ENCODE assay signal across 9 mouse cellular contexts in genomic region chr7:35252041-35252558, GRCm38 (mm10). TPM values are rescaled to one million over a fixed set of nuclear protein-coding genes. Genes with fewer than 3 reads are reported as not detected.
A peak's percentile ranks its signal among the peaks of the same experiment; 100 is the strongest.
DNase-seq lines count a peak whose midpoint lies in the region; ATAC-seq and TF ChIP-seq lines count a peak whose summit lies in the region.
"Had no signal": no experiment of that assay in that cellular context is flagged by ENCODE, and none has a peak within 500 bp of the region (broad histone marks: within the 10 kb centered on the region; RNA-seq: fewer than 3 reads in every experiment).

No protein-coding gene starts in this region.

- H3K27me3 ChIP-seq in kidney, adult 2 months (replicated peaks; ENCODE audit: control insufficient read depth, insufficient read depth, low read length) = no peaks in the 10 kb centered on the region
- no peaks in the 10 kb centered on the region for H3K27me3 ChIP-seq in liver, embryonic 15.5 days
- H3K27me3 ChIP-seq in neural tube, embryonic 15.5 days (replicated peaks) = no peaks in the 10 kb centered on the region

- H3K4me2 ChIP-seq in liver, embryonic 15.5 days = peak overlapping the region; percentile 29
- H3K4me2 ChIP-seq in neural tube, embryonic 15.5 days = peak overlapping the region; percentile 54

- peak; percentile 52 for TF ChIP-seq CTCF in kidney, adult 2 months (conservative IDR thresholded peaks at IDR 0.05; ENCODE audit: insufficient read depth, insufficient read length, low read depth, low read length)

- no peak overlapping the region for H3K4me3 ChIP-seq in kidney, adult 2 months (ENCODE audit: insufficient read depth, low read depth, low read length)
- no peak overlapping the region for H3K4me3 ChIP-seq in liver, embryonic 15.5 days (replicated peaks)
- peak overlapping the region; percentile 26 for H3K4me3 ChIP-seq in neural tube, embryonic 15.5 days (replicated peaks)

- no peaks in the 10 kb centered on the region for H3K4me1 ChIP-seq in kidney, adult 2 months (ENCODE audit: control insufficient read depth, insufficient read depth, low read length)
- no peaks in the 10 kb centered on the region for H3K4me1 ChIP-seq in liver, embryonic 15.5 days (replicated peaks)
- peaks cover 6% of the 10 kb centered on the region for H3K4me1 ChIP-seq in neural tube, embryonic 15.5 days

- no peaks in the 10 kb centered on the region for H3K36me3 ChIP-seq in kidney, adult 2 months (ENCODE audit: control insufficient read depth, insufficient read depth, low read length)
- H3K36me3 ChIP-seq in liver, embryonic 15.5 days (replicated peaks) = no peaks in the 10 kb centered on the region
- no peaks in the 10 kb centered on the region for H3K36me3 ChIP-seq in neural tube, embryonic 15.5 days
- H3K36me3 ChIP-seq: G1E had no signal

- TF ChIP-seq POLR2A in kidney, adult 2 months (IDR thresholded peaks at IDR 0.05; ENCODE audit: low read depth, low read length) = no peak

- WGBS in kidney, adult 2 months = 8% methylated on average over 13 of the region's 13 CpGs
- 10% methylated on average over 13 of the region's 13 CpGs for WGBS in liver, embryonic 15.5 days (ENCODE audit: insufficient replicate concordance)
- 2% methylated on average over 12 of the region's 13 CpGs for WGBS in neural tube, embryonic 15.5 days

- ATAC-seq in granulocyte monocyte progenitor cell, adult 5-6 weeks (replicated peaks; ENCODE audit: poor library complexity, severe bottlenecking) = peak; percentile 66
- ATAC-seq in liver, embryonic 15.5 days (ENCODE audit: insufficient read depth) = no peak
- peak; percentile 81 for ATAC-seq in neural tube, embryonic 15.5 days (ENCODE audit: low FRiP score)

- H3K27ac ChIP-seq in kidney, adult 2 months (ENCODE audit: insufficient read depth, low read depth, low read length) = no peak overlapping the region
- H3K27ac ChIP-seq in liver, embryonic 15.5 days (replicated peaks) = no peak overlapping the region
- H3K27ac ChIP-seq in neural tube, embryonic 15.5 days (replicated peaks) = 0 out of 2 replicates have a peak overlapping the region, but pooled peaks have one; percentile 41

- no peaks in the 10 kb centered on the region for H3K9me3 ChIP-seq in liver, embryonic 15.5 days (replicated peaks)
- H3K9me3 ChIP-seq in neural tube, embryonic 15.5 days (replicated peaks) = no peaks in the 10 kb centered on the region
- H3K9me3 ChIP-seq: G1E had no signal

- DNase-seq in layer of hippocampus, adult 11-12 months (ENCODE audit: low spot score) = peak; percentile 39
- no peak for DNase-seq in layer of hippocampus, adult 9-11 months
- DNase-seq in cerebellum, postnatal 14 days = peak; percentile 63 to 64
- peak; percentile 64 for DNase-seq in kidney, adult 2 months
- DNase-seq in c-Kit-positive CD71-positive TER-119-positive erythroid progenitor cells, embryonic 14.5 days (ENCODE audit: low spot score) = no peak

- H3K9ac ChIP-seq in liver, embryonic 15.5 days = no peak overlapping the region
- H3K9ac ChIP-seq in neural tube, embryonic 15.5 days (replicated peaks) = peak overlapping the region; percentile 20; the same call in 1 of the 2 replicates

RNA-seq across cellular contexts. Expression of gene Lrp3, which starts 36.8 kb away (rescaled TPM):
- not detected in 2 replicates for total RNA-seq in granulocyte monocyte progenitor cell, adult 5-6 weeks (2014; fragmentation: Nextera tagmentation)
- total RNA-seq in granulocyte monocyte progenitor cell, adult 5-6 weeks (2017) = not detected in 2 replicates
- 19.7 and 22.6 TPM in 2 replicates for polyA plus RNA-seq in kidney, adult 2 months (2012; rRNA removed)
- 0.40 and 0.50 TPM in 2 replicates for polyA plus RNA-seq in liver, embryonic 15.5 days (2015; fragmentation: Nextera tagmentation; extraction: Ambion mirVana)
- polyA plus RNA-seq in neural tube, embryonic 15.5 days (2015; fragmentation: Nextera tagmentation; extraction: Ambion mirVana) = 22.7 and 28.2 TPM in 2 replicates
- polyA plus RNA-seq: G1E had no signal

Comparison
In these comparisons a context has a peak if more than half of its experiments do, and no peak if none do; other contexts are left out.
1. DNase-seq: peak in layer of hippocampus, adult 11-12 months (single experiment), cerebellum, postnatal 14 days (2 of 2) and kidney, adult 2 months (single experiment); none in layer of hippocampus, adult 9-11 months (single experiment) and c-Kit-positive CD71-positive TER-119-positive erythroid progenitor cells, embryonic 14.5 days (single experiment).
2. RNA of gene Lrp3, which starts 36.8 kb away (polyA plus RNA-seq): 22.7 to 28.2 TPM in neural tube, embryonic 15.5 days and 19.7 to 22.6 TPM in kidney, adult 2 months; 0.40 to 0.50 TPM in liver, embryonic 15.5 days; every median in the first group is over 10 times any median in the second.